Mouse (Mus musculus): ENCODE data around the gene Chga. TPM values are rescaled to one million over a fixed set of nuclear protein-coding genes. Genes with fewer than 3 reads are reported as not detected.

Chga gene
- polyA plus RNA-seq, 1 experiment from 2014 or later, result 16.7 TPM

DNA sequence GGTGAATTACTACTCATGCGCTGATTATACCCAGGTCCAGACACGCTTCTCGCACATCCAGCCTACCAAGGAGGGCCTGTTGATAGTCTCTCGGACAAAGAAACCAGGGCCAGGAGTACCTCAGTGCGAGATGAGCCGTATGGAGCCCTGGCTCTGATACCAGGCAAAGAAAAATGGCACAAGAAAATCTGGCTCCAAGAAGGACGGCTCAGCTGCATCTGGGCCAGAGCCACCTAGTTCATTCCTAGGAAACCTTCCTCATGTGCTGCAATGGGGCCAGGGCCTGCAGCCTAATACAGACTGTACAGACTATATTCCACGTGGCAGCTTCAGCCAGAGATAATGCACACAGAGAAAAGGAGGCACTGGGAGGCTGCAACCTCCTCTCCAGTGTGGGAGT lies 56.2 kb downstream of the Chga start:
- Histone ChIP-seq H3K4me3 (ENCODE audit: low read depth, low read length) (no peak overlapping the region), H3K4me1 (replicated peaks; ENCODE audit: control insufficient read depth, insufficient read depth, low read length) (no peaks in the 10 kb centered on the region; the same call in 1 of the 2 replicates), H3K9ac (ENCODE audit: low read length) (no peak overlapping the region), H3K27ac (ENCODE audit: low read depth, low read length) (no peak overlapping the region), H3K9me3 (ENCODE audit: control insufficient read depth, low read length) (no peaks in the 10 kb centered on the region), H3K36me3 (ENCODE audit: control insufficient read depth, insufficient read depth, low read length) (no peaks in the 10 kb centered on the region), H3K4me2 (ENCODE audit: low read depth, low read length, severe bottlenecking) (no peak overlapping the region), H3K27me3 (ENCODE audit: control insufficient read depth, insufficient read depth, low read length) (no peaks in the 10 kb centered on the region)
- WGBS, result 96% methylated on average over 8 of the region's 8 CpGs
- no peak for ATAC-seq (replicated peaks; ENCODE audit: low FRiP score)
- no peak for DNase-seq (ENCODE audit: low spot score)

DNA sequence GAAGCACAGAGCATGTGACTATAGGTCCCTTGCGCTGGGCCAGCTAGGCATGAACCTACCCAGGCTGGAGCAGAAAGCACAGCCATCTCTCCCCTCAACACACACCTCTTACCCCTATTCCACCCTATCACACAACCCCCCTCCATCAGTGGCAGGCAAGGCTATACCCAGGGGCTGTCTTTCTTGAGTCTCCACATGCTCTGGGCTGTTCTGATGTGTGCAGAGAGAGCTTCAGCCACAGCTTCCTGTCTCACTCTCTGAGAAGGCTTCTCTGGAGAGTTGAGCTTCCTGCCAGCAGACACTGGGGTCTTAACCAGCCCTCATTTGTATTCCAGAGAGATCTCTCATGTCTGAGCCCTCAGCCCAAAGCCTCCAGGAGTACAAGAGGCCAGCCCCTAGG lies 57.7 kb downstream of the Chga start:
- Histone ChIP-seq H3K4me3 (ENCODE audit: low read depth, low read length) (no peak overlapping the region), H3K36me3 (ENCODE audit: control insufficient read depth, insufficient read depth, low read length) (no peaks in the 10 kb centered on the region), H3K9me3 (ENCODE audit: control insufficient read depth, low read length) (no peaks in the 10 kb centered on the region), H3K4me2 (ENCODE audit: low read depth, low read length, severe bottlenecking) (no peak overlapping the region), H3K27me3 (ENCODE audit: control insufficient read depth, insufficient read depth, low read length) (no peaks in the 10 kb centered on the region), H3K27ac (ENCODE audit: low read depth, low read length) (no peak overlapping the region), H3K9ac (ENCODE audit: low read length) (no peak overlapping the region), H3K4me1 (replicated peaks; ENCODE audit: control insufficient read depth, insufficient read depth, low read length) (no peaks in the 10 kb centered on the region; the same call in 1 of the 2 replicates)
- 95% methylated on average over 1 of the region's 1 CpGs for WGBS
- no peak for ATAC-seq (replicated peaks; ENCODE audit: low FRiP score)
- DNase-seq (ENCODE audit: low spot score), result no peak

DNA sequence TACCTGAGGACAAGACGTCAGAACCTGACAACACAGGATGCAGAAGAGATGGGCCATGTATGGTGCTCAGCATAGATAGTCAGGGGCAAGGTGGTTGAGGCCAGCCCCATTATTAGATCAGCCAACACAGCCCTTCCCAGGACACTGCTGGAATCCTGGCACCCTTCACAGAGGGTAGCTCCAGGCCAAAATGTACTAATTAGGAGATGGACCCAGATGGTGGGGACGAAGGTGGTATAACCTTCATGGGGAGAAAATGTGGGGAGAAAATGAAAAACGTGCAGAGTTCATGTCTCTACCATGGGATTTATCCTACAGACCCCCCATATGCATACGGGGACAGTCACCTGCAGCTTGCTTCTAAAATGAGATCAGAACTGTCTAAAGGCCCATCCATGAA lies 58.6 kb downstream of the Chga start:
- no peak for DNase-seq (ENCODE audit: low spot score)
- no peak overlapping the region for H3K27ac ChIP-seq (ENCODE audit: low read depth, low read length)
- no peak overlapping the region for H3K4me3 ChIP-seq (ENCODE audit: low read depth, low read length)
- no peak for ATAC-seq (replicated peaks; ENCODE audit: low FRiP score)
- no peak overlapping the region for H3K9ac ChIP-seq (ENCODE audit: low read length)
- 85% methylated on average over 4 of the region's 4 CpGs for WGBS
- no peaks in the 10 kb centered on the region for H3K9me3 ChIP-seq (ENCODE audit: control insufficient read depth, low read length)
- no peaks in the 10 kb centered on the region for H3K27me3 ChIP-seq (ENCODE audit: control insufficient read depth, insufficient read depth, low read length)
- no peak overlapping the region for H3K4me2 ChIP-seq (ENCODE audit: low read depth, low read length, severe bottlenecking)
- no peaks in the 10 kb centered on the region for H3K36me3 ChIP-seq (ENCODE audit: control insufficient read depth, insufficient read depth, low read length)
- H3K4me1 ChIP-seq (replicated peaks; ENCODE audit: control insufficient read depth, insufficient read depth, low read length), result no peaks in the 10 kb centered on the region; the same call in 1 of the 2 replicates

Other genes with a start within 250 kb of the Chga start
- 49.0 and 49.4 TPM in 2 replicates for gene Lgmn, start 115.2 kb upstream of the Chga start, polyA plus RNA-seq (2014; fragmentation: Nextera tagmentation; extraction: Ambion mirVana)
- 32.5 and 34.0 TPM in 2 replicates for gene Golga5, start 85.8 kb upstream of the Chga start, polyA plus RNA-seq (2014; fragmentation: Nextera tagmentation; extraction: Ambion mirVana)
- gene Itpk1, start 150.0 kb downstream of the Chga start, polyA plus RNA-seq (2014; fragmentation: Nextera tagmentation; extraction: Ambion mirVana), result 19.6 and 21.5 TPM in 2 replicates
- 31.9 and 34.4 TPM in 2 replicates for gene Moap1, start 188.7 kb downstream of the Chga start, polyA plus RNA-seq (2014; fragmentation: Nextera tagmentation; extraction: Ambion mirVana)
- 12.7 and 14.0 TPM in 2 replicates for gene Tmem251, start 188.8 kb downstream of the Chga start, polyA plus RNA-seq (2014; fragmentation: Nextera tagmentation; extraction: Ambion mirVana)
- gene Gm28051, start 202.8 kb downstream of the Chga start, polyA plus RNA-seq (2014; fragmentation: Nextera tagmentation; extraction: Ambion mirVana), result not detected in 2 replicates
- 45.9 and 46.0 TPM in 2 replicates for gene Gon7, start 202.8 kb downstream of the Chga start, polyA plus RNA-seq (2014; fragmentation: Nextera tagmentation; extraction: Ambion mirVana)
- gene Ubr7, start 203.0 kb downstream of the Chga start, polyA plus RNA-seq (2014; fragmentation: Nextera tagmentation; extraction: Ambion mirVana), result 70.6 and 79.2 TPM in 2 replicates
- gene Gm20604, start 203.7 kb downstream of the Chga start, polyA plus RNA-seq (2014; fragmentation: Nextera tagmentation; extraction: Ambion mirVana), result 31.8 and 32.7 TPM in 2 replicates